Mouse (Mus musculus): ENCODE results near the gene Slc12a5. TPM values are rescaled to one million over a fixed set of nuclear protein-coding genes. Genes with fewer than 3 reads are reported as not detected.

The Slc12a5 gene
- polyA plus RNA-seq, 1 experiment = not detected

GRCm38 (mm10) chr2:165027163-165027562 lies 66.6 kb downstream of the Slc12a5 start:
- Histone ChIP-seq H3K9me3 (ENCODE audit: control insufficient read depth, low read length) (no peaks in the 10 kb centered on the region), H3K36me3 (ENCODE audit: control insufficient read depth) (peaks cover 13% of the 10 kb centered on the region), H3K4me1 (ENCODE audit: control insufficient read depth) (peaks cover 4% of the 10 kb centered on the region), H3K27me3 (ENCODE audit: control insufficient read depth) (no peaks in the 10 kb centered on the region), H3K4me3 (replicated peaks) (no peak overlapping the region)
- TF ChIP-seq TAL1 (IDR thresholded peaks at IDR 0.05; ENCODE audit: low read length) = no peak
- no peak for TF ChIP-seq GATA1 (IDR thresholded peaks at IDR 0.05; ENCODE audit: low read length)

DNA sequence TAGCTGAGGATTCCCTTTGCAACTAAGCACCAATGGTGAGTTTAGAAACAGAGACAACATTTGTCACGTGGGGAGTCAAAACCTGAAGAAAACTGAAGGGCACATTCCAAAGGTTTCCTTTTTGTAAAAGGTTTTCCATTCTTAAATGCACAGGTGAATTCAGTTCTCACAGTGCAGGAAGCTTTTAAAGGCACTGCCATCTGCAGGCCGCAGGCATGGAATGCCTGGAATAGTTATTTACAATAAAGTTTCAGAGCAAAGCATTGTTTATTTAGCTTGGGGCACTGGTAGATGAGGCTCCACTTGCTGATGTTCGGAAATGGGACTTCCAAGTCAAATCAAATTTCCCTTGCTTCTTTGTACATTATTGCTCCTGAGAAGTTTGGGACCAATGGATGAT lies 71.9 kb downstream of the Slc12a5 start:
- Histone ChIP-seq H3K36me3 (ENCODE audit: control insufficient read depth) (peaks cover 5% of the 10 kb centered on the region; the same call in 1 of the 2 replicates), H3K27me3 (ENCODE audit: control insufficient read depth) (peaks cover 7% of the 10 kb centered on the region), H3K9me3 (ENCODE audit: control insufficient read depth, low read length) (no peaks in the 10 kb centered on the region), H3K4me3 (replicated peaks) (no peak overlapping the region), H3K4me1 (ENCODE audit: control insufficient read depth) (peaks cover 28% of the 10 kb centered on the region)
- TF ChIP-seq TAL1 (IDR thresholded peaks at IDR 0.05; ENCODE audit: low read length) (no peak), GATA1 (IDR thresholded peaks at IDR 0.05; ENCODE audit: low read length) (no peak)

DNA sequence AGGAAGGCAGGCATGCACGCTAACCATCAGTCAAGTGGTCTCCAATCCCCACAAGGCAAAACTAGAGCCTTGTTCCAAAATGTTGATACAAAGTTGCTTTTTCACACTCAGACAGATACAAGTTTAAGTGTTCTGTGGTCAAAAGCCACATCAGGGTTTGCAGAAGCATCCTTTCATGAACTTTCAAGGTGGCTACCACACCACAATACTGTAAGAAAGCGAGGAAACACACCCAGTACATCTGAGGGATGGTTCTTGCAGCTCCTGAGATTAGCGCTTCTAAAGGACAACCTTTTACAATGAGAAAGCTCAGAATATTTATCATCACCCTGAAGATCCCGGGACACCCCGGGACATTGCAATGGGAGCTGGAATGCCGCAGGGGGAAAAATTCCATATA lies 72.7 kb downstream of the Slc12a5 start:
- H3K4me1 ChIP-seq (ENCODE audit: control insufficient read depth) = peaks cover 26% of the 10 kb centered on the region
- no peaks in the 10 kb centered on the region for H3K9me3 ChIP-seq (ENCODE audit: control insufficient read depth, low read length)
- no peak for TF ChIP-seq TAL1 (IDR thresholded peaks at IDR 0.05; ENCODE audit: low read length)
- TF ChIP-seq GATA1 (IDR thresholded peaks at IDR 0.05; ENCODE audit: low read length) = no peak
- H3K4me3 ChIP-seq (replicated peaks) = peak overlapping the region; percentile 93
- peaks cover 10% of the 10 kb centered on the region for H3K27me3 ChIP-seq (ENCODE audit: control insufficient read depth)
- H3K36me3 ChIP-seq (ENCODE audit: control insufficient read depth) = peaks cover 5% of the 10 kb centered on the region; the same call in 1 of the 2 replicates

DNA sequence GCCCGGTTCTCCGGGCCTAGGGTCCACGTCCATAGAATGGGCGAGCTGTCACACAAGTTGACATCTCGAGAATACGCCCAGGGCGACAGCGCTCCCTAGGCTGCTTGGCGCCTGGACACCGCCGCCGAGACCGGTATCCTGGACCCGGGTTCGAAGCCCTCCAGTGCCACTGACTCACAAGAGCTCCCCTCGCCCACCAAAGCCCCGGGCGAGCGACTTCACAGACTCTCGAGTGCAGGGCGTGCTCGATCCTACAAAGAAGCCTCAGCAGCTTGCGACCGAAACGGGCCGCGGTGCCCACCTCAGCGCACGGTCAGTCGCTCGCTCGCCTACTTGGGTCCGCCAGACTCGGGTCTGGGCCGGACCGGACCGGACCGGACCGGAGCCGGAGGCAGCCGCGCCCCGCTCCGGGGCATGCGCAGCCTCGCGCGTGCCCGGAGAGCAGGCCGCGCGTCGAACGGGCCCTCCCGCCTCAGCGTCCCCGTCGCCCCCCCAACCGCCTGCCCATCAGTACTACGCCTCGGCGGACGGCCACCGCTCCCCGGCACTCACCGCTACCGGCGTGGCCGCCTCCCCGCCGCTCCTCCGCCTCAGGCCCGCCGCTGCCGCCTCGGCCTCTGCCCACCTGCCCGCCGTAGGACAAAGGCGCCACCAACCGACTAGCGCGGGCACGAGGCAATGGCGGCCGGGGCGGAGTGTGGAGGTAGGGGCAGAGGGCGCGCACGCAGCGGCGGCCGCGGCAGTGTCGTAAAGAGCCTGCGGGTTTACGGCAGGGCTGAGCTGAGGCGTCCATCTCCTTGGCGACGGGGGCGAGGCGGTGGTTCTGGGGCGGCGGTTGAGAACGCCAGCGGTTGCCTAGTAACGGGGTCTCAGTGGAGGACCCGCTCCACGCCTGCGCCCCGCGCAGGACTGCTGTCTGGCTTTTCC lies 73.8 kb downstream of the Slc12a5 start, which contains the start of gene Ncoa5:
TSS of gene Ncoa5 (minus strand) at position 737 of the 927 bp plus-strand sequence.
- no peak for TF ChIP-seq GATA1 (IDR thresholded peaks at IDR 0.05; ENCODE audit: low read length)
- TF ChIP-seq TAL1 (IDR thresholded peaks at IDR 0.05; ENCODE audit: low read length) = no peak
- no peaks in the 10 kb centered on the region for H3K9me3 ChIP-seq (ENCODE audit: control insufficient read depth, low read length)
- H3K27me3 ChIP-seq (ENCODE audit: control insufficient read depth) = peaks cover 10% of the 10 kb centered on the region
- peaks cover 5% of the 10 kb centered on the region; the same call in 1 of the 2 replicates for H3K36me3 ChIP-seq (ENCODE audit: control insufficient read depth)
- peaks cover 24% of the 10 kb centered on the region for H3K4me1 ChIP-seq (ENCODE audit: control insufficient read depth)
- peak within 1 kb of the TSS; percentile 93 for H3K4me3 ChIP-seq (replicated peaks)

DNA sequence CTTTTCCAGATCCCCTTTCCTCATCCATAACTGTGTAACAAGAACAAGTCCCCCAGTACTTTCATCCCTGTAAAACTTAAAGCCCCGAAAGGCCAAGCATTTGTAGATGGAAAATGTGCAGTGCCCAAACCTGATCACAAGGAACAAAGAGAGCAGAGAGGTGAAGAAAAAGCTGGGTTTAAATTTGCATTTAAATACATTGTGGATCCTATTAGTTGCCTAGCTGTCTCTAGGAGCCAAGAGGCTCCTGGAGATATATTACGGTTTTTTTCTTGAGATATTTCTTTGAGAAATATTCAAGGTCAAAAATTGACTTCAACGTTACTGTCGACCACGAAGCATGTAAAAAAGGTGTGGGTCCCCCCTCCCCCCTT lies 74.4 kb downstream of the Slc12a5 start:
- H3K4me3 ChIP-seq (replicated peaks) = peak overlapping the region; percentile 93
- H3K4me1 ChIP-seq (ENCODE audit: control insufficient read depth) = peaks cover 24% of the 10 kb centered on the region

DNA sequence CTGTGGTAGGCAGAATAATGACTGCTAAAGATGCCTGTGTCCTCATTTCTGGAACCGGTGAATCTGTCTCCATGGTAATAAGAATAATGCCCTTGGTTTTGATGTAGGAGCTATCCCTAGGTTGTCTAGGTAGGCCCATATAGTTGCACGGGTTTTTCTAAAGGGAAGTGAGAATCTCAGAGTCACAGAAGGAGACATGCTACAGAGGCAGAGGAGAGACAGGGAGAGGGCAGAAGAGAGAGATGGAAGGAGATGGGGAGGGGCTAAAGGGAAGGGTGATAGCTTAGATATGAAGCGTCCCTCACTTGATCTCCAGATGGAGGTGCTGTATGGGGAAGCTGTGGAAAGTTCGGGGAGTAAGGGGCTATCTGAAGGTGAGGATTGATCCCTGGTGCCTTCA lies 76.8 kb downstream of the Slc12a5 start:
- Histone ChIP-seq H3K27me3 (ENCODE audit: control insufficient read depth) (peaks cover 16% of the 10 kb centered on the region), H3K4me3 (replicated peaks) (no peak overlapping the region), H3K36me3 (ENCODE audit: control insufficient read depth) (no peaks in the 10 kb centered on the region), H3K4me1 (ENCODE audit: control insufficient read depth) (peaks cover 24% of the 10 kb centered on the region), H3K9me3 (ENCODE audit: control insufficient read depth, low read length) (no peaks in the 10 kb centered on the region)
- TF ChIP-seq GATA1 (IDR thresholded peaks at IDR 0.05; ENCODE audit: low read length) = no peak
- no peak for TF ChIP-seq TAL1 (IDR thresholded peaks at IDR 0.05; ENCODE audit: low read length)

More for the DNA sequence above, 74.4 kb downstream of the Slc12a5 start:
- Histone ChIP-seq H3K27me3 (ENCODE audit: control insufficient read depth) (peaks cover 13% of the 10 kb centered on the region), H3K9me3 (ENCODE audit: control insufficient read depth, low read length) (no peaks in the 10 kb centered on the region), H3K36me3 (ENCODE audit: control insufficient read depth) (peaks cover 5% of the 10 kb centered on the region; the same call in 1 of the 2 replicates)
- no peak for TF ChIP-seq GATA1 (IDR thresholded peaks at IDR 0.05; ENCODE audit: low read length)
- no peak for TF ChIP-seq TAL1 (IDR thresholded peaks at IDR 0.05; ENCODE audit: low read length)

GRCm38 (mm10) chr2:165042126-165042525 lies 81.5 kb downstream of the Slc12a5 start:
- Histone ChIP-seq H3K27me3 (ENCODE audit: control insufficient read depth) (peaks cover 26% of the 10 kb centered on the region), H3K36me3 (ENCODE audit: control insufficient read depth) (no peaks in the 10 kb centered on the region), H3K9me3 (ENCODE audit: control insufficient read depth, low read length) (no peaks in the 10 kb centered on the region), H3K4me3 (replicated peaks) (no peak overlapping the region), H3K4me1 (ENCODE audit: control insufficient read depth) (no peaks in the 10 kb centered on the region)
- no peak for TF ChIP-seq GATA1 (IDR thresholded peaks at IDR 0.05; ENCODE audit: low read length)
- no peak for TF ChIP-seq TAL1 (IDR thresholded peaks at IDR 0.05; ENCODE audit: low read length)

DNA sequence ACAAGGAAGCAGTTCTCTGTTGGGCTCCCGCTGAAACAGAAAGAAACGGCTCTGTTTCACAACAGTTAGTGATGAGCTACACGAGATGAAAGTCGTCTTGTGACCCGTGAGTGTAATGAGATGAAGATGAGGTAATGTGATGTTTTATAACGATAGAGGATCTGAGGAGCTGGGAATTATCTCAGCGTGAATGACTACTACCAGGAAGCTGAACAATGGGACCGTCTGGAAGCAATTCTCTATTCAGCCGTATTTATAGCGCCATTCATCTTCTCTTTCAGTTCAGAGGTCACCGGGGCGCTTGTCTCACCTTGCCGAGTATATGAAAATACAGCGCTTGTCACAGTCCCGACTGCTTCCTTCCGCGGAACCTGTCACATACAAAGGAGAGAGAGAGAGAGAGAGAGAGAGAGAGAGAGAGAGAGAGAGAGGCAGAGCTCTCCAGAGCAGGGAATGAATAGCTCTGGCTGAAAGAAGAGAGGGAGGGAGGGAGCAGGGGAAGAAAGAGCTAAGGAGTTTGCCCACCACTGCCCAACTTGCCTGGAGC lies 82.6 kb downstream of the Slc12a5 start:
- TF ChIP-seq TAL1 (IDR thresholded peaks at IDR 0.05; ENCODE audit: low read length) (no peak), GATA1 (IDR thresholded peaks at IDR 0.05; ENCODE audit: low read length) (no peak)
- peaks cover 20% of the 10 kb centered on the region for H3K27me3 ChIP-seq (ENCODE audit: control insufficient read depth)
- no peaks in the 10 kb centered on the region for H3K9me3 ChIP-seq (ENCODE audit: control insufficient read depth, low read length)
- H3K4me3 ChIP-seq (replicated peaks) = no peak overlapping the region
- no peaks in the 10 kb centered on the region for H3K4me1 ChIP-seq (ENCODE audit: control insufficient read depth)
- no peaks in the 10 kb centered on the region for H3K36me3 ChIP-seq (ENCODE audit: control insufficient read depth)

DNA sequence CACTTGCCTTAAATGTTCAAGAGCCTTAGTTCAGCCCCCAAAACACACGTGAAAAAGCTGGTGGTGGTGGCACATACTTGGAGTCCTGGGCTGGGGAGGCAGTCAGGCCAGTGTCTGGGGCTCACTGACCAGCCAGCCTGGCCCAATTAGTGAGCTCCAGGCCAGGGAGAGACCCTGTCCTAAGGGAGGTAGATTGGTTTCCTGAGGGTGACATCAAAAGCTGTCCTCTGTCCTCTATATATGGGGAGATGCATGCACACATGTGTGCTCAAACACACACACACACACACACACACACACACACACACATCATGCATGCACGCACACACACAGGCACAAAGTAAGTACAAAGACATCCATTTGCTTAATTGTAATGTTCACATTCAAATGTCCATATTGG lies 83.1 kb downstream of the Slc12a5 start:
- Histone ChIP-seq H3K9me3 (ENCODE audit: control insufficient read depth, low read length) (no peaks in the 10 kb centered on the region), H3K4me3 (replicated peaks) (no peak overlapping the region), H3K4me1 (ENCODE audit: control insufficient read depth) (no peaks in the 10 kb centered on the region), H3K36me3 (ENCODE audit: control insufficient read depth) (no peaks in the 10 kb centered on the region), H3K27me3 (ENCODE audit: control insufficient read depth) (peaks cover 20% of the 10 kb centered on the region)
- no peak for TF ChIP-seq TAL1 (IDR thresholded peaks at IDR 0.05; ENCODE audit: low read length)

All from erythroblast, embryonic 14.5 days (primary cell).